Mouse (Mus musculus) midbrain, embryonic 15.5 days (tissue): ENCODE measurements around the gene Cyp2a22. TPM values are rescaled to one million over a fixed set of nuclear protein-coding genes. Genes with fewer than 3 reads are reported as not detected.
"Not testable (repeated sequence)": the region's sequence is repeated elsewhere in the genome, so short reads cannot be mapped to it uniquely, and the experiment has no call there.

ENCODE experiments used
- ATAC-seq: fragments of 200-750 bp; cut with Nextera tagmentation; replicated peaks from 2 replicates; pipeline ENCODE4 v1.8.0; 2017; ENCODE audit warnings: moderate TSS enrichment
- H3K27ac ChIP-seq: fragments of 300-500 bp; sonication (generic); 2 replicates; pipeline ENCODE4 v1.5.1; 2015; ENCODE audit warnings: mild to moderate bottlenecking, inconsistent platforms
- H3K27me3 ChIP-seq: fragments of 300-500 bp; sonication (generic); replicated peaks from 2 replicates; pipeline ENCODE4 v1.6.1; 2015; ENCODE audit warnings: inconsistent platforms
- H3K36me3 ChIP-seq: fragments of 300-500 bp; sonication (generic); replicated peaks from 2 replicates; pipeline ENCODE4 v1.6.1; 2015; ENCODE audit warnings: inconsistent platforms
- H3K4me1 ChIP-seq: fragments of 300-500 bp; sonication (generic); 2 replicates; pipeline ENCODE4 v1.6.1; 2015; ENCODE audit warnings: inconsistent platforms
- H3K4me2 ChIP-seq: fragments of 300-500 bp; sonication (generic); 2 replicates; pipeline ENCODE4 v1.6.1; 2015; ENCODE audit warnings: inconsistent platforms, mild to moderate bottlenecking, moderate library complexity
- H3K4me3 ChIP-seq: fragments of 300-500 bp; sonication (generic); 2 replicates; pipeline ENCODE4 v1.5.1; 2015; ENCODE audit warnings: mild to moderate bottlenecking, inconsistent platforms
- H3K9ac ChIP-seq: fragments of 300-500 bp; sonication (generic); 2 replicates; pipeline ENCODE4 v1.6.1; 2015; ENCODE audit warnings: mild to moderate bottlenecking, inconsistent platforms
- H3K9me3 ChIP-seq: fragments of 300-500 bp; sonication (generic); 2 replicates; pipeline ENCODE4 v1.6.1; 2016; ENCODE audit warnings: inconsistent platforms
- WGBS: fragments of 180-500 bp; shearing (Covaris S2); methylation state at CpG from one replicate; pipeline ENCODE4 v1.1.7; 2015; ENCODE audit warnings: mixed read lengths; 5-methylcytosine and 5-hydroxymethylcytosine counted together
- polyA plus RNA-seq: library from polyadenylated mRNA; unstranded; fragments of >200 nt; fragmentation: Nextera tagmentation; extraction: Ambion mirVana; gene quantifications from 2 replicates; pipeline ENCODE4 v1.2.1, GENCODE M21; 2015

Gene Cyp2a22
- not detected in 2 replicates for polyA plus RNA-seq

DNA sequence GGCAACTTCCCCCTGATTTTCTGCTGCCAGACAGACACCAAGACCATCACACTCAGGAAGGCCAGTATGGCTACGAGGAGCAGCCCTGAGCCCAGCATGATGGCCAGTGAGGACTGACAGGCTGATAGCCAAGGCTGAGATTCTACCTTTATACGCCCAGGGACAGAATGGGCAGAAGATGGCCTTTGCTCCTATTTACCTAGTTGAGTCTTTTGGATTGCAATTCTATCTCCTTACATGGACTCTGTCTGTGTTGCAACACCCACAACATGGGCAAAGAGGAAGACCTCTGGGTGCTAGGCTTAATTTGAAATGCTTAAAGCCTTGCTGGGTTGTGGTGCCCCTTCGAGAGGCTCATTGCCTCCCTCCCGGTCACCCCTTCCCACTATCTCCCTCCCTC, at the start of gene Cyp2a22:
Gene Cyp2a22, minus strand, starts transcription at position 123 of the 400 bp plus-strand sequence.
- ATAC-seq, result no peak
- no peak within 1 kb of the TSS for H3K4me3 ChIP-seq
- no peak within 1 kb of the TSS for H3K9ac ChIP-seq
- H3K4me2 ChIP-seq, result no peak within 1 kb of the TSS
- 89% methylated on average over 4 of the region's 4 CpGs for WGBS
- no peaks in the 10 kb centered on the region for H3K4me1 ChIP-seq
- H3K27ac ChIP-seq, result no peak within 1 kb of the TSS
- no peaks in the 10 kb centered on the region for H3K27me3 ChIP-seq
- no peaks in the 10 kb centered on the region for H3K36me3 ChIP-seq
- peaks cover 7% of the 10 kb centered on the region; the same call in 1 of the 2 replicates for H3K9me3 ChIP-seq

DNA sequence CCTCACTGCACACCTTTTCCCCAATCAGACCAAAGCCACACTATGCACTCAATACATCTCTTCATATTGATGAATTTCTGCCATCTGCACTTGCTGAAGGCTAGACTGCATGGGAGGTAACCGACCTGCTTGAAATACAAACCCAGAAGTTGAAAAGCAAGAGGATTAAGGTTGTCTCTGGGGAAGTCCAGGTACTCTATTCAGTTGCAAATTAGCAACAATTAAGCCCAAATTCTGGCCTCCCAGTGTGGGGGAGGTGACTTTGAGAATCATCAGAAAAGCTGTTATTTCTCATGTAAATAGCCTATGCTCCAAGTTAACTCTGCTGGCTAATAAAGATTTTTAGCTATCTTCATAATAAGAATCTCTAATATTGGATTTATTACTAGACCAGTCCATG, 44.0 kb upstream of the Cyp2a22 start:
- not testable (repeated sequence) for ATAC-seq, H3K36me3 ChIP-seq, H3K4me2 ChIP-seq, H3K9ac ChIP-seq, H3K9me3 ChIP-seq, H3K27ac ChIP-seq, H3K4me1 ChIP-seq, H3K27me3 ChIP-seq, H3K4me3 ChIP-seq
- 15% methylated on average over 1 of the region's 1 CpGs for WGBS

DNA sequence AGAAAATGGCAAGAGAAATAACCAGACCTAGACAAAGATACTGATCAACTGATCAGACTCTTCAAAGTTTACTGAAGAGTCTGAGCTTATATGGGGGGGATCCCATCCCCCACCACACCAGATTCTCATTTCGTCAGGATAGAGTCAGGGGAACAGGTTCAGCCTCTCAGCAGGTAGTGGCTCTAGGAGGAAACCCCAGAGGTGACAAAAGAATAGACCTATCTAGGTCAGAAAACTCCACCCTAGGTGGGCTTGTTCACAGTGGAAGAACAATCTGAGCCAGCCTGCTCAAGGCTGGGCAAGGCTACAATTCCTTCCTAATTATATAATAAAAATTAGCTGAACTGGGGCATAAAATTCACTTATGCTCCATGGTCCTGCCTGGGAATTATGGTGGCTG, 43.4 kb upstream of the Cyp2a22 start:
- Histone ChIP-seq H3K27me3 (no peaks in the 10 kb centered on the region), H3K4me1 (no peaks in the 10 kb centered on the region), H3K36me3 (no peaks in the 10 kb centered on the region), H3K9ac (no peak overlapping the region), H3K4me2 (no peak overlapping the region), H3K9me3 (no peaks in the 10 kb centered on the region), H3K27ac (no peak overlapping the region), H3K4me3 (no peak overlapping the region)
- no peak for ATAC-seq
- 26% methylated on average over 1 of the region's 1 CpGs for WGBS

DNA sequence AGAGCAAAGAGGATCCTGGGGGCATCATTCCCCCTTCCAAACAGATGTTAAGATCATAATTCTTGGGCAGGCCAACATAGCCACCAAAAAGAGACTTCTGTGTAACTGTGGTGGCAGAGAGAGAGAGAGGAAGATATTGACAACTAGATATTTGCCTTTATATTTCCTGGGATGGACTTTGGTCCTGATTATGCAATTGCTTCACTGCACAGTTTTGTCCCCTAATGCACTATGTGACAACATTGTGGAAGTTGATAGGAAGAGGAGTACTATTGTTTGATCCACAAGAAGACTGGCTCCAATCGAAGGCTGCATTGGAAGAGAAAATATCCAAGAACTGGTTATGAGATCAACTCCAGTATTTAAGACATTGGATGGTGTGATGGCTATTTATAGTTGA, 42.8 kb upstream of the Cyp2a22 start:
- not testable (repeated sequence) for ATAC-seq, H3K4me1 ChIP-seq, H3K4me2 ChIP-seq, H3K36me3 ChIP-seq, H3K27ac ChIP-seq, H3K27me3 ChIP-seq, H3K9me3 ChIP-seq, H3K4me3 ChIP-seq, H3K9ac ChIP-seq
- WGBS, result 84% methylated on average over 1 of the region's 1 CpGs

DNA sequence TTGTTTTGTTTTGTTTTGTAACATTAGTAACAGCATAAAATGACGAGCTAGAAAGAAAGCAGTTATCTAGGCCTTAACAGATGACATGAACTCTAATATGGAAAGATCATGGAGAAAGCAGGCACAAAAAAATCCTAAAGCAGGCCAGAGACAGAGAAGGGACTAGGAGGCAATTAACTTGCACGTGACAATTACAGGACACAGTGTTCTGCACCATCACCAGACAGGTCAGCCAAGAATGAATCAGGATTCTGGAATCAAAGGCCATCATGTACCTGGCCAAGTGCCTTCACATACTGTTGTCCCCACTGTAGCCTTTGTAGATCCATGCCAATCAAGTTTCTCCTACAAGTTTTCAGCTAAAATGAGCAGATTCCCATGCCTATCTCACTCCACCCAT, 42.3 kb upstream of the Cyp2a22 start:
- not testable (repeated sequence) for H3K9ac ChIP-seq, H3K27ac ChIP-seq, ATAC-seq, H3K4me2 ChIP-seq, H3K36me3 ChIP-seq, H3K4me3 ChIP-seq, H3K9me3 ChIP-seq, H3K4me1 ChIP-seq, H3K27me3 ChIP-seq
- 79% methylated on average over 2 of the region's 2 CpGs for WGBS

DNA sequence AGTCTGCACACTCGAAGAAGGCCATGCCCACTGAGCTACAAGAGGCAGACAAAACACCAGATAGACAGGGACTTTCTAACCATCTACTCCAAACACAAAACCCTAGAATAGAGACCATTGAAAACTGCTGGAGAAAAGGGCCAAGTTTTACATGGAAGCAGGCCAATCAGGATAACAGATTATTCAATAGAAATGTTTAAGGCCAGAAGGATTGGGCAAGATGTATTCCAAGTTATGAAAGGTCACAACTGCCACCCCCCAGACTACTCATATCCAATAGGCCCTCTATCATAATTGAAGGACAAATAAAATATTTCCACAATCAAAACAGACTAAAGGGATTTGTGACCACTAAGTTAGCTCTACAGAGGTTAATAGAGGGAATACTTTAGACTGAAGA, 23.2 kb upstream of the Cyp2a22 start:
- not testable (repeated sequence) for H3K27ac ChIP-seq, H3K27me3 ChIP-seq, H3K36me3 ChIP-seq, ATAC-seq, H3K9ac ChIP-seq, H3K4me2 ChIP-seq, H3K4me1 ChIP-seq, H3K9me3 ChIP-seq, H3K4me3 ChIP-seq
- WGBS, result 73% methylated on average over 1 of the region's 1 CpGs

DNA sequence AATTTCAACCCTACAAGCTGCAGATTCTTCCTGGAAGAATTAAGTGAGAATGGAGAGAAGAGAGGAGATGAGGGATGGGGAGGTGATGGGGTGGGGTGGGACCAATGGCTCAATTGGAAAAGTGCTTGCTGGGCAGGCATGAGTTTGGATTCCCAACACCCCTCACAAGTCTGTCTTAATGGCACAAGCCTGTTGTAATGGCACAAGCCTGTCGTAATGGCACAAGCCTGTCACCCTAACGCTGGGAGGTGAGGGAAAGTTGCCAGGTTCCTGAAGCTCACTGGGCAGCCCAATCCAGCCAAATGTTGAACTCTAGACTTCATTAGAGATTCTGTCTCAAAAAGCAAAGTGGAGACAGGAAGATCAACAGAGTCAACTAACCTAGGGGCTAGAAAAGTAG, 14.1 kb upstream of the Cyp2a22 start:
- H3K27ac ChIP-seq, H3K4me2 ChIP-seq, H3K9ac ChIP-seq, H3K36me3 ChIP-seq, H3K27me3 ChIP-seq, ATAC-seq, H3K4me3 ChIP-seq, H3K9me3 ChIP-seq, H3K4me1 ChIP-seq: not testable (repeated sequence)
- WGBS, result 90% methylated on average over 2 of the region's 2 CpGs

DNA sequence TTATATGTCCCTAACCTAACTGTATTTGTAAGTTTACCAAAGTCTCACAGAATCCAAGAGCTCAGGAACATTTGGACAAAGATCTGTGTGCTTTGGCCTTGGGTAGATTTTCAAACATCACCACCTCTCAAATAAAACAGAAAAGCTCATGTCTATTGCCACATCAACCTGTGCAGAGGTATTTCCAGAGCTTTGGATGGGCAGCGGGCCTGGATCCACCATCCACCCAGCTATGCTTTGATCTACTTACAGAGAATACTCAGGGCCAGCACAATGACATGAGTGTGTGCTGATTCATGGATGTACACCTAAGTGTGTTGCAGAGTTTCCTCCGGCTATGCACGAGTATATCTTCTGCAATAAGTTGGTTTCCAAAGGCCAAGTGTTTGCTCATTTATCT, 13.5 kb upstream of the Cyp2a22 start:
- H3K9ac ChIP-seq, H3K4me3 ChIP-seq, ATAC-seq, H3K4me1 ChIP-seq, H3K4me2 ChIP-seq, H3K27me3 ChIP-seq, H3K36me3 ChIP-seq, H3K9me3 ChIP-seq, H3K27ac ChIP-seq: not testable (repeated sequence)
- WGBS, result 89% methylated on average over 3 of the region's 3 CpGs

DNA sequence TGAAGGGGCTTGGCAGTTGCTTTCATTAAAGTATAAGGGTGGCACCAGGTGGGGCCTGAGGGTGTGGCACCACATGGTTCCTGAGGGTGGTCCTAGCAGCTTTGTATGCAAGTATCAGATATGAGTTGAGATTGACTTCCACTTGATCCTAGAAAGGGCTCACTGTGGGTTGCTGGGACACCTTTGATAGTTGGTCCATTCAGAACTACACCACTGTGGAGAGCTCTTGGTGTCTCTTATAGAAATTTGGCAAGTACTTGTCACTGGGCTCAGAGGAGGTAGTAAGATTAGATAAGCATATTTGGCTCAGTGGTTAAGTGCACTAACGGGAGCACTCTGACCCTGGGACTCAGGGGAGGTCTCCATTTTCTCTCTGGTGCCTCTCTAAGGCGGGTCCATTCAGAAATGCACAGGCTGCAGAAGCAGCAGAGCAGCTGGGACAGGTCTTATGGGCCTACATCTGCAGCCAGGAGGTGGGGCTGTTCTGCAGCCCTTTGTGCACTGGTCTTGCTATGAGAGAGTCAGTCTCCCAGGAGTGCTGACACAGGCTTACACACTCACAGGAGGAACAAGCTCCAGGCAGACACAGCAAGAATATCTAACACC, 2.2 kb upstream of the Cyp2a22 start:
- H3K4me2 ChIP-seq, H3K9ac ChIP-seq, H3K4me3 ChIP-seq, H3K9me3 ChIP-seq, H3K36me3 ChIP-seq, ATAC-seq, H3K27me3 ChIP-seq, H3K27ac ChIP-seq, H3K4me1 ChIP-seq: not testable (repeated sequence)
- WGBS, result 54% methylated on average over 2 of the region's 2 CpGs

DNA sequence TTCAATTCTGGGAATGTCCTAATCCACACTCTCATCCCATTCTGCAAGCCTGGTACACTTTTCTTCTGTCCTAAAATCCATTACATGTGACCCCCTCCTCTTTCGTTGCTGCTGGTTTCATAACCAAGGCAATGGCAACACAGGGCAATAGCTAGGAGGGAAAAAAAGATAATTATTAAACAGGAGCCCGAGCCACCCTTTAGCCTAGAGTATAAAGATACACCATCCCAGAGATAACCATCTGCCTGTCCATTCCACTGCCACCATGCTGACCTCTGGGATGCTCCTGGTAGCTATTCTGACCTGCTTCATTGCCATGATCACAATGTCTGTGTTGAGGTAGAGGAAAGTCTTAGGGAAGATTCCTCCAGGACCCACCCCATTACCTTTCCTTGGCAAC, 22.1 kb downstream of the Cyp2a22 start:
- H3K4me2 ChIP-seq, H3K4me1 ChIP-seq, H3K27me3 ChIP-seq, H3K9ac ChIP-seq, H3K4me3 ChIP-seq, H3K9me3 ChIP-seq, H3K27ac ChIP-seq, H3K36me3 ChIP-seq, ATAC-seq: not testable (repeated sequence)
- WGBS, result 73% methylated on average over 2 of the region's 2 CpGs

Other genes starting within 250 kb of the Cyp2a22 start
- gene Cyp2b19, start 182.2 kb downstream of the Cyp2a22 start, polyA plus RNA-seq, result 0.79 and 1.1 TPM in 2 replicates
- not detected in 2 replicates for gene Cyp2g1, start 130.5 kb downstream of the Cyp2a22 start, polyA plus RNA-seq
- gene Cyp2a5, start 104.1 kb downstream of the Cyp2a22 start, polyA plus RNA-seq, result 0.60 and 1.3 TPM in 2 replicates
- not detected in 2 replicates for gene Cyp2a12, start 89.7 kb upstream of the Cyp2a22 start, polyA plus RNA-seq
- 0.09 and 0.15 TPM in 2 replicates for gene Cyp2f2, start 180.5 kb upstream of the Cyp2a22 start, polyA plus RNA-seq
- 0.11 TPM in 1 of 2 replicates, not detected in the other for gene Cyp2t4, start 214.3 kb upstream of the Cyp2a22 start, polyA plus RNA-seq
- gene Egln2, start 227.4 kb upstream of the Cyp2a22 start, polyA plus RNA-seq, result 113 and 126 TPM in 2 replicates
- 101 and 107 TPM in 2 replicates for gene Rab4b, start 239.5 kb upstream of the Cyp2a22 start, polyA plus RNA-seq
- gene Gm21983, start 241.7 kb upstream of the Cyp2a22 start, polyA plus RNA-seq, result 0.40 and 0.62 TPM in 2 replicates
- gene Mia, start 241.8 kb upstream of the Cyp2a22 start, polyA plus RNA-seq, result 14.0 and 16.2 TPM in 2 replicates